Mouse (Mus musculus): ENCODE measurements at regions not wholly inside any gene's neighbourhood (a gene's known extent, or its start where the extent isn't known, plus 50 kb on each side); places are given as distances from the start of the nearest gene placed in this dataset.

- no peak for DNase-seq (ENCODE audit: inconsistent ontology term)
Measured at GRCm38 (mm10) chr6:101593782-101594641, 216.3 kb upstream of the Pdzrn3 start.

- DNase-seq (ENCODE audit: inconsistent ontology term): no peak
Measured at GRCm38 (mm10) chr6:101585871-101586270, 208.2 kb upstream of the Pdzrn3 start.

GRCm38 (mm10) chr6:101580824-101581223 is 203.1 kb upstream of the Pdzrn3 start:
- DNase-seq (ENCODE audit: inconsistent ontology term): no peak

- peak; percentile 52 for DNase-seq (ENCODE audit: inconsistent ontology term)
Measured at GRCm38 (mm10) chr6:101556096-101556495, 178.4 kb upstream of the Pdzrn3 start.

GRCm38 (mm10) chr6:101554965-101555604 is 177.4 kb upstream of the Pdzrn3 start:
- no peak for DNase-seq (ENCODE audit: inconsistent ontology term)

GRCm38 (mm10) chr6:101550501-101551268 is 173.0 kb upstream of the Pdzrn3 start:
- peak; percentile 51 for DNase-seq (ENCODE audit: inconsistent ontology term)

- no peak for DNase-seq (ENCODE audit: inconsistent ontology term)
Measured at GRCm38 (mm10) chr6:101537581-101537980, 159.9 kb upstream of the Pdzrn3 start.

- DNase-seq (ENCODE audit: inconsistent ontology term): peak; percentile 60
Measured at GRCm38 (mm10) chr6:101534214-101535052, 156.7 kb upstream of the Pdzrn3 start.

GRCm38 (mm10) chr6:101532436-101532835 is 154.7 kb upstream of the Pdzrn3 start:
- peak; percentile 69 for DNase-seq (ENCODE audit: inconsistent ontology term)

GRCm38 (mm10) chr6:101531914-101532313 is 154.2 kb upstream of the Pdzrn3 start:
- DNase-seq (ENCODE audit: inconsistent ontology term): no peak

- DNase-seq (ENCODE audit: inconsistent ontology term): no peak
Measured at GRCm38 (mm10) chr6:101525129-101525528, 147.4 kb upstream of the Pdzrn3 start.

GRCm38 (mm10) chr6:101521316-101521715 is 143.6 kb upstream of the Pdzrn3 start:
- DNase-seq (ENCODE audit: inconsistent ontology term): no peak

- DNase-seq (ENCODE audit: inconsistent ontology term): no peak
Measured at GRCm38 (mm10) chr6:101520755-101521154, 143.1 kb upstream of the Pdzrn3 start.

- DNase-seq (ENCODE audit: inconsistent ontology term): no peak
Measured at GRCm38 (mm10) chr6:101518904-101519701, 141.4 kb upstream of the Pdzrn3 start.

- no peak for DNase-seq (ENCODE audit: inconsistent ontology term)
Measured at GRCm38 (mm10) chr6:101517584-101517983, 139.9 kb upstream of the Pdzrn3 start.

GRCm38 (mm10) chr6:101513696-101514095 is 136.0 kb upstream of the Pdzrn3 start:
- DNase-seq (ENCODE audit: inconsistent ontology term): no peak

- no peak for DNase-seq (ENCODE audit: inconsistent ontology term)
Measured at GRCm38 (mm10) chr6:101502149-101502548, 124.5 kb upstream of the Pdzrn3 start.

- no peak for DNase-seq (ENCODE audit: inconsistent ontology term)
Measured at GRCm38 (mm10) chr6:101501716-101502115, 124.0 kb upstream of the Pdzrn3 start.

- DNase-seq (ENCODE audit: inconsistent ontology term): no peak
Measured at GRCm38 (mm10) chr6:101500202-101500601, 122.5 kb upstream of the Pdzrn3 start.

GRCm38 (mm10) chr6:101488466-101488865 is 110.8 kb upstream of the Pdzrn3 start:
- DNase-seq (ENCODE audit: inconsistent ontology term): no peak

Measured in Muller cell, postnatal 12 days (primary cell).